8 mouse cellular contexts compared by ENCODE assay signal in genomic region chr4:135244335-135244734, GRCm38 (mm10). TPM values are rescaled to one million over a fixed set of nuclear protein-coding genes. Genes with fewer than 3 reads are reported as not detected.
DNase-seq lines count a peak whose midpoint lies in the region; ATAC-seq and TF ChIP-seq lines count a peak whose summit lies in the region.

No protein-coding gene starts in this region.

- ATAC-seq in heart, embryonic 11.5 days (replicated peaks; ENCODE audit: insufficient number of reproducible peaks, low FRiP score, low TSS enrichment), result no peak
- peak; percentile 45 for ATAC-seq in megakaryocyte progenitor cell, adult 5-6 weeks (replicated peaks; ENCODE audit: poor library complexity)

- H3K79me2 ChIP-seq in heart, adult 2 months (replicated peaks; ENCODE audit: control insufficient read depth, insufficient read depth, low read length), result peaks cover 13% of the 10 kb centered on the region

- intact Hi-C loops in heart, adult 2 months (cut with DNase I), result no loop called here

- TF ChIP-seq CTCF in heart, adult 2 months (IDR thresholded peaks at IDR 0.05), result peak; percentile 68
- peak; percentile 66 for TF ChIP-seq CTCF in bone marrow, adult 2 months (IDR thresholded peaks at IDR 0.05; ENCODE audit: control insufficient read depth, insufficient read depth, low read length)

- WGBS in heart, adult 2 months, result 91% methylated on average over 3 of the region's 3 CpGs
- 93% methylated on average over 3 of the region's 3 CpGs for WGBS in heart, embryonic 11.5 days (ENCODE audit: insufficient replicate concordance)
- WGBS in bone marrow, adult 2 months, result 92% methylated on average over 3 of the region's 3 CpGs

- peaks cover 12% of the 10 kb centered on the region for H3K36me3 ChIP-seq in heart, adult 2 months (ENCODE audit: control insufficient read depth, insufficient read depth, low read length)
- H3K36me3 ChIP-seq in heart, embryonic 11.5 days (ENCODE audit: control insufficient read depth, insufficient read depth, low read length), result no peaks in the 10 kb centered on the region; the same call in 1 of the 2 replicates

- H3K9me3 ChIP-seq in heart, embryonic 11.5 days (replicated peaks; ENCODE audit: control insufficient read depth, low read length), result no peaks in the 10 kb centered on the region

- no peaks in the 10 kb centered on the region for H3K27me3 ChIP-seq in heart, adult 2 months (ENCODE audit: control insufficient read depth, insufficient read depth, low read length)
- H3K27me3 ChIP-seq in heart, embryonic 11.5 days (ENCODE audit: control insufficient read depth, insufficient read depth, low read length), result no peaks in the 10 kb centered on the region

- peaks cover 32% of the 10 kb centered on the region for H3K4me1 ChIP-seq in heart, adult 2 months (ENCODE audit: control insufficient read depth, insufficient read depth, low read length)
- H3K4me1 ChIP-seq in heart, embryonic 11.5 days (ENCODE audit: control insufficient read depth, insufficient read depth, low read length), result peaks cover 62% of the 10 kb centered on the region
- H3K4me1 ChIP-seq in bone marrow, adult 2 months (ENCODE audit: control insufficient read depth, insufficient read depth, low read length), result peaks cover 8% of the 10 kb centered on the region

- H3K27ac ChIP-seq in heart, adult 2 months, result no peak overlapping the region
- H3K27ac ChIP-seq in heart, embryonic 11.5 days (ENCODE audit: low read depth, low read length), result no peak overlapping the region
- no peak overlapping the region for H3K27ac ChIP-seq in bone marrow, adult 2 months (ENCODE audit: control insufficient read depth, insufficient read depth, low read depth, low read length, poor library complexity)

- H3K9ac ChIP-seq in heart, adult 2 months (ENCODE audit: low read depth, low read length), result no peak overlapping the region
- H3K9ac ChIP-seq in heart, embryonic 11.5 days (ENCODE audit: low read depth, low read length), result no peak overlapping the region

- no peak overlapping the region for H3K4me2 ChIP-seq in heart, embryonic 11.5 days

- no peak for DNase-seq in heart, adult 2 months
- DNase-seq in B cell, adult 2 months, result peak; percentile 76 to 77
- no peak for DNase-seq in layer of hippocampus, adult 8-10 months (ENCODE audit: low spot score in 2 of 2)
- no peak for DNase-seq in right cerebral cortex, postnatal 14 days
- DNase-seq in left cerebral cortex, adult 8-10 months (ENCODE audit: low spot score in 2 of 2), result no peak

- no peak for TF ChIP-seq POLR2A in heart, adult 2 months (IDR thresholded peaks at IDR 0.05; ENCODE audit: insufficient read depth, low read depth, low read length)
- TF ChIP-seq POLR2A in bone marrow, adult 2 months (IDR thresholded peaks at IDR 0.05; ENCODE audit: borderline replicate concordance, control insufficient read depth, low read depth, low read length), result no peak

- H3K4me3 ChIP-seq in heart, adult 2 months, result no peak overlapping the region
- H3K4me3 ChIP-seq in heart, embryonic 11.5 days (ENCODE audit: low read depth, low read length), result no peak overlapping the region
- no peak overlapping the region for H3K4me3 ChIP-seq in bone marrow, adult 2 months (replicated peaks; ENCODE audit: control insufficient read depth, low read depth, low read length)

- TF ChIP-seq EP300 in heart, adult 2 months (IDR thresholded peaks at IDR 0.05; ENCODE audit: insufficient read depth, low read depth, low read length), result no peak

RNA-seq across cellular contexts. Expression of gene Clic4, which starts 28.3 kb away (rescaled TPM):
- 100 to 1,000 TPM; 248 to 249 TPM for total RNA-seq in heart, adult 2 months (2021)
- 148 and 227 TPM in 2 replicates for polyA plus RNA-seq in heart, adult 2 months (2012; rRNA removed)
- polyA plus RNA-seq in heart, embryonic 11.5 days (2014; fragmentation: Nextera tagmentation; extraction: Ambion mirVana), result 156 and 251 TPM in 2 replicates
- 34.8 and 42.2 TPM in 2 replicates for polyA plus RNA-seq in bone marrow, adult 2 months (2011; ENCODE audit: insufficient read depth, insufficient read length, low replicate concordance, missing spikeins)
- total RNA-seq in megakaryocyte progenitor cell, adult 5-6 weeks (2015), result 28.2 and 34.1 TPM in 2 replicates
- total RNA-seq in megakaryocyte progenitor cell, adult 5-6 weeks (2017), result 29.9 and 35.1 TPM in 2 replicates
- total RNA-seq in layer of hippocampus, adult 8-10 months (2022), result 10 to 100 TPM; 37.4 to 43.1 (median 38.4) TPM
- total RNA-seq in left cerebral cortex, adult 8-10 months (2022), result 10 to 100 TPM; 40.1 to 47.4 (median 42.7) TPM

Comparison
In these comparisons a context has a peak if more than half of its experiments do, and no peak if none do; other contexts are left out.
1. DNase-seq: peak in B cell, adult 2 months (2 of 2); none in heart, adult 2 months (0 of 2), layer of hippocampus, adult 8-10 months (0 of 2), right cerebral cortex, postnatal 14 days (single experiment) and left cerebral cortex, adult 8-10 months (0 of 2).
2. RNA of gene Clic4, which starts 28.3 kb away (total RNA-seq): 248 to 249 TPM in heart, adult 2 months; 40.1 to 47.4 TPM in left cerebral cortex, adult 8-10 months, 37.4 to 43.1 TPM in layer of hippocampus, adult 8-10 months and 28.2 to 35.1 TPM in megakaryocyte progenitor cell, adult 5-6 weeks; every median in the first group is over 4 times any median in the second.